Mouse (Mus musculus): ENCODE results near the gene Gpr182. TPM values are rescaled to one million over a fixed set of nuclear protein-coding genes. Genes with fewer than 3 reads are reported as not detected.
A peak's percentile ranks its signal among the peaks of the same experiment; 100 is the strongest.

Gene Gpr182
- polyA plus RNA-seq, 1 experiment from 2014 or later, result 0.46 TPM

- 76% methylated on average over 4 of the region's 4 CpGs for WGBS
- no peak for ATAC-seq (ENCODE audit: low FRiP score, low read depth)
- H3K27me3 ChIP-seq, result peaks cover 9% of the 10 kb centered on the region; the same call in 1 of the 2 replicates
These were observed 14.6 kb downstream of the Gpr182 start for GRCm38 (mm10) chr10:127736916-127737315.

GRCm38 (mm10) chr10:127736266-127736665 is 15.3 kb downstream of the Gpr182 start:
- WGBS, result 85% methylated on average over 2 of the region's 2 CpGs
- peaks cover 15% of the 10 kb centered on the region for H3K4me1 ChIP-seq
- no peak for ATAC-seq (ENCODE audit: low FRiP score, low read depth)
- H3K4me3 ChIP-seq, result no peak overlapping the region
- no peak overlapping the region for H3K9ac ChIP-seq (replicated peaks)
- H3K27me3 ChIP-seq, result peaks cover 9% of the 10 kb centered on the region; the same call in 1 of the 2 replicates
- no peak overlapping the region for H3K4me2 ChIP-seq (replicated peaks)
- H3K9me3 ChIP-seq, result no peaks in the 10 kb centered on the region
- H3K36me3 ChIP-seq, result no peaks in the 10 kb centered on the region; the same call in 1 of the 2 replicates
- no peak overlapping the region for H3K27ac ChIP-seq (replicated peaks)

More at GRCm38 (mm10) chr10:127736916-127737315, 14.6 kb downstream of the Gpr182 start:
- peaks cover 6% of the 10 kb centered on the region for H3K36me3 ChIP-seq
- no peak overlapping the region for H3K4me3 ChIP-seq
- no peaks in the 10 kb centered on the region for H3K9me3 ChIP-seq
- no peak overlapping the region for H3K27ac ChIP-seq (replicated peaks)
- no peak overlapping the region for H3K4me2 ChIP-seq (replicated peaks)
- peaks cover 14% of the 10 kb centered on the region for H3K4me1 ChIP-seq
- no peak overlapping the region for H3K9ac ChIP-seq (replicated peaks)

- WGBS, result 53% methylated on average over 5 of the region's 5 CpGs
- H3K9me3 ChIP-seq, result no peaks in the 10 kb centered on the region
- no peak for ATAC-seq (ENCODE audit: low FRiP score, low read depth)
- no peak overlapping the region for H3K27ac ChIP-seq (replicated peaks)
- H3K36me3 ChIP-seq, result no peaks in the 10 kb centered on the region
- H3K4me1 ChIP-seq, result peaks cover 15% of the 10 kb centered on the region
- H3K4me2 ChIP-seq (replicated peaks), result no peak overlapping the region
- H3K4me3 ChIP-seq, result no peak overlapping the region
- H3K9ac ChIP-seq (replicated peaks), result no peak overlapping the region
- peaks cover 9% of the 10 kb centered on the region; the same call in 1 of the 2 replicates for H3K27me3 ChIP-seq
These were observed 17.1 kb downstream of the Gpr182 start for GRCm38 (mm10) chr10:127734434-127734833.

GRCm38 (mm10) chr10:127731397-127731796 is 20.1 kb downstream of the Gpr182 start:
- Histone ChIP-seq H3K27ac (replicated peaks) (no peak overlapping the region), H3K27me3 (peaks cover 31% of the 10 kb centered on the region), H3K4me2 (replicated peaks) (no peak overlapping the region), H3K9me3 (no peaks in the 10 kb centered on the region), H3K9ac (replicated peaks) (no peak overlapping the region), H3K36me3 (no peaks in the 10 kb centered on the region), H3K4me3 (no peak overlapping the region), H3K4me1 (peaks cover 12% of the 10 kb centered on the region)
- WGBS, result 37% methylated on average over 5 of the region's 5 CpGs
- no peak for ATAC-seq (ENCODE audit: low FRiP score, low read depth)

- no peak overlapping the region for H3K27ac ChIP-seq (replicated peaks)
- no peaks in the 10 kb centered on the region for H3K36me3 ChIP-seq
- no peak overlapping the region for H3K9ac ChIP-seq (replicated peaks)
- H3K27me3 ChIP-seq, result peaks cover 32% of the 10 kb centered on the region
- no peak for ATAC-seq (ENCODE audit: low FRiP score, low read depth)
- H3K4me2 ChIP-seq (replicated peaks), result no peak overlapping the region
- 19% methylated on average over 9 of the region's 9 CpGs for WGBS
- H3K4me3 ChIP-seq, result no peak overlapping the region
- H3K4me1 ChIP-seq, result peaks cover 12% of the 10 kb centered on the region
- no peaks in the 10 kb centered on the region for H3K9me3 ChIP-seq
These were observed 20.6 kb downstream of the Gpr182 start for GRCm38 (mm10) chr10:127730933-127731310.

GRCm38 (mm10) chr10:127730285-127730932 is 21.1 kb downstream of the Gpr182 start:
- no peak for ATAC-seq (ENCODE audit: low FRiP score, low read depth)
- Histone ChIP-seq H3K27ac (replicated peaks) (no peak overlapping the region), H3K9me3 (no peaks in the 10 kb centered on the region), H3K4me2 (replicated peaks) (no peak overlapping the region), H3K36me3 (no peaks in the 10 kb centered on the region), H3K4me1 (peaks cover 12% of the 10 kb centered on the region), H3K4me3 (no peak overlapping the region), H3K27me3 (peaks cover 37% of the 10 kb centered on the region), H3K9ac (replicated peaks) (no peak overlapping the region)
- 51% methylated on average over 11 of the region's 11 CpGs for WGBS

GRCm38 (mm10) chr10:127728437-127728836 is 23.1 kb downstream of the Gpr182 start:
- peaks cover 12% of the 10 kb centered on the region for H3K4me1 ChIP-seq
- peaks cover 37% of the 10 kb centered on the region for H3K27me3 ChIP-seq
- no peak for ATAC-seq (ENCODE audit: low FRiP score, low read depth)
- no peaks in the 10 kb centered on the region for H3K9me3 ChIP-seq
- no peak overlapping the region for H3K4me2 ChIP-seq (replicated peaks)
- H3K36me3 ChIP-seq, result no peaks in the 10 kb centered on the region
- WGBS, result 87% methylated on average over 8 of the region's 8 CpGs
- no peak overlapping the region for H3K4me3 ChIP-seq
- no peak overlapping the region for H3K27ac ChIP-seq (replicated peaks)
- H3K9ac ChIP-seq (replicated peaks), result no peak overlapping the region

- Histone ChIP-seq H3K9me3 (no peaks in the 10 kb centered on the region), H3K9ac (replicated peaks) (no peak overlapping the region), H3K4me2 (replicated peaks) (no peak overlapping the region), H3K4me1 (peaks cover 28% of the 10 kb centered on the region), H3K27ac (replicated peaks) (no peak overlapping the region), H3K27me3 (peaks cover 42% of the 10 kb centered on the region), H3K36me3 (no peaks in the 10 kb centered on the region), H3K4me3 (no peak overlapping the region)
- 95% methylated on average over 4 of the region's 4 CpGs for WGBS
- no peak for ATAC-seq (ENCODE audit: low FRiP score, low read depth)
These were observed 26.4 kb downstream of the Gpr182 start for GRCm38 (mm10) chr10:127725136-127725535.

- Histone ChIP-seq H3K27me3 (peaks cover 47% of the 10 kb centered on the region), H3K9me3 (no peaks in the 10 kb centered on the region), H3K4me2 (replicated peaks) (no peak within 1 kb of the TSS), H3K4me3 (no peak within 1 kb of the TSS), H3K9ac (replicated peaks) (no peak within 1 kb of the TSS), H3K36me3 (no peaks in the 10 kb centered on the region), H3K4me1 (peaks cover 30% of the 10 kb centered on the region), H3K27ac (replicated peaks) (no peak within 1 kb of the TSS)
- WGBS, result 85% methylated on average over 3 of the region's 3 CpGs
- no peak for ATAC-seq (ENCODE audit: low FRiP score, low read depth)
These were observed 27.4 kb downstream of the Gpr182 start, which contains the start of gene Tac2 for GRCm38 (mm10) chr10:127724178-127724577. Tac2 (plus strand) TSS chr10:127724478.

GRCm38 (mm10) chr10:127721671-127722418 is 29.7 kb downstream of the Gpr182 start:
- H3K36me3 ChIP-seq, result no peaks in the 10 kb centered on the region
- H3K27ac ChIP-seq (replicated peaks), result peak overlapping the region; percentile 61
- H3K27me3 ChIP-seq, result peaks cover 30% of the 10 kb centered on the region
- H3K4me1 ChIP-seq, result peaks cover 30% of the 10 kb centered on the region
- peak overlapping the region; percentile 39; the same call in 1 of the 2 replicates for H3K9ac ChIP-seq (replicated peaks)
- H3K9me3 ChIP-seq, result no peaks in the 10 kb centered on the region
- H3K4me2 ChIP-seq (replicated peaks), result peak overlapping the region; percentile 45
- WGBS, result 9% methylated on average over 20 of the region's 20 CpGs
- no peak overlapping the region for H3K4me3 ChIP-seq
- ATAC-seq (ENCODE audit: low FRiP score, low read depth), result peak; percentile 69

GRCm38 (mm10) chr10:127712736-127713135 is 38.8 kb downstream of the Gpr182 start:
- H3K9ac ChIP-seq (replicated peaks), result no peak overlapping the region
- H3K9me3 ChIP-seq, result no peaks in the 10 kb centered on the region
- no peaks in the 10 kb centered on the region for H3K36me3 ChIP-seq
- 85% methylated on average over 6 of the region's 6 CpGs for WGBS
- H3K4me2 ChIP-seq (replicated peaks), result no peak overlapping the region
- H3K27ac ChIP-seq (replicated peaks), result no peak overlapping the region
- H3K4me1 ChIP-seq, result no peaks in the 10 kb centered on the region
- no peaks in the 10 kb centered on the region for H3K27me3 ChIP-seq
- no peak overlapping the region for H3K4me3 ChIP-seq
- no peak for ATAC-seq (ENCODE audit: low FRiP score, low read depth)

- no peak overlapping the region for H3K4me2 ChIP-seq (replicated peaks)
- H3K4me1 ChIP-seq, result no peaks in the 10 kb centered on the region
- no peak overlapping the region for H3K27ac ChIP-seq (replicated peaks)
- H3K9ac ChIP-seq (replicated peaks), result no peak overlapping the region
- H3K27me3 ChIP-seq, result no peaks in the 10 kb centered on the region
- 85% methylated on average over 13 of the region's 13 CpGs for WGBS
- H3K36me3 ChIP-seq, result no peaks in the 10 kb centered on the region
- no peak overlapping the region for H3K4me3 ChIP-seq
- ATAC-seq (ENCODE audit: low FRiP score, low read depth), result no peak
- no peaks in the 10 kb centered on the region for H3K9me3 ChIP-seq
These were observed 41.2 kb downstream of the Gpr182 start for GRCm38 (mm10) chr10:127710331-127710730.

Measured in midbrain, embryonic 12.5 days (tissue).